Mouse (Mus musculus): ENCODE measurements around the gene Spink4. TPM values are rescaled to one million over a fixed set of nuclear protein-coding genes. Genes with fewer than 3 reads are reported as not detected.

Gene Spink4
- 10.8 TPM for polyA plus RNA-seq (2014; fragmentation: Illumina TruSeq; extraction: RNeasy Lipid Tissue Mini Kit (QIAGEN cat#74804); ENCODE audit: insufficient read depth, low read depth, low replicate concordance)

GRCm38 (mm10) chr4:40919785-40920184, at the start of gene Spink4:
Spink4 (plus strand) TSS chr4:40920052.

DNA sequence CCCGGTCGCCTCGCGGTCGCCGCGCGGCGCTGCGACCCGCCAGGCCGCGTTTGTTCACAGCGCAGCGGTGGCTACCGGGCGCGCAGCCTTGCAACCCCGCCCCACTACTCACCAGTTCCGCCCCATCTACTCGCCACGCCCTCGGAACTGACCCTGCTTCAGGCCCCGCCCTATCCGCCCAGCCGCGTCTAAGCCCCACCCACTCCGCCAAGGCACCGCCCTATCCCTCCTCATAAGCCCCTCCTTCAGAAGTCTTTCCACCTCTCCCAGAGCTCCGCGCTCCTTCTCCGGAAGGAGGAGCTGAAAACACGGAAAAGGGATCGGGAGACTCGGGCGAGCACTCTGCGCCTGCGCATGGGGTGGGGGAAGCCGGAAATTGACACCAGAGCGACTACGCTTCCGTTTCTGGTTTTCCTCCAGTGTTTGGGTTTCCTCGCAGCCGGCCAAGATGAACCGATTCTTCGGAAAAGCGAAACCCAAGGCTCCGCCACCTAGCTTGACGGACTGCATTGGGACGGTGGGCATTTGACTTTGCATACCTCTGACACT, 28.4 kb downstream of the Spink4 start, which contains the start of the genes Bag1 and Chmp5:
Bag1 (minus strand) TSS at position 135 of the 549 bp plus-strand sequence.
Chmp5 (plus strand) TSS at position 248 of the 549 bp plus-strand sequence.

DNA sequence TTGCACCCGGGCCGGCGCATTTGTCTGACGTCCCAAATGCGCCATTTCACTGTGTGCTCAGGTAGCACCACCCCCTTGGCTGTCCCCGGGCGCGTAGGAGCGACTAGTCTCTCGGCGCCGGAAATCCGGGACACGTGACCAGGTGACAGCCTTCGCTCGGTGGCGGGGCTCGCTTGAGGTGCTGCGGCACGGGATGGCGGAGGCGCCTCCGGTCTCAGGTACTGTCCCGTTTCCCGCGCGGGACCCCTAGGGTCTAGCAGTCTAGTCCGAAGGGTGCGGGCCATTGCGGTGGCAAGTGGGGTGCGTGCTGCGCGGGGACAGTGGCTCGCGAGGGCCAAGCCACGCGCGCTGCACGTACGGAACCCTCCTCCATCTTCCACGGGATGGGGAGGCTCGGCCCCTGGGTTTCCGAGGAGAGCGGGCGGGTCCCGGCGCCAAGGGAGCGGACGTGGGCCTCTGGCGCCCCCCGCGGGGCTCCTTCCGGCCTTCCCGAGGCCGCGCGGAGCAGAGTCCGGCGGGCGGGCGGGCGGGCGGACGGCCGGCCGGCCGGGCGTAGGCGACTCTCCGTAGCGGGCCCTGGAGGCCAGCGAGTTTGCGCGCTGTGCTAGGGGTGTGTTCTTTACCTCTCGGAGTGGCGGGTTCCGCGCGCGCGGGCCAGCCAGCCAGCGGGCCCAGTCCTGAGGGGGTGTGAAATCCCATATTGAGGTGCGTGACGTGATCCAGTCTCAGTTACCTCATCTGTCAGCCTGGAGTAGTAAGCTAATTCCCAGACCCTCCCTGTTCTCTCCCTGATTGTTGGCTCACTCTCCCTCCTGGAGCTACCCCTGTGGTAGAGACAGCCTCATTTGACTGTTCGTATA, 51.2 kb downstream of the Spink4 start, which contains the start of gene Nfx1:
Nfx1 (plus strand) TSS at position 65 of the 860 bp plus-strand sequence.

Other genes with a start within 250 kb of the Spink4 start
- gene Aptx, start 216.9 kb upstream of the Spink4 start, polyA plus RNA-seq (2014; fragmentation: Illumina TruSeq; extraction: RNeasy Lipid Tissue Mini Kit (QIAGEN cat#74804); ENCODE audit: insufficient read depth, low read depth, low replicate concordance), result 15.2 TPM
- 153 TPM for gene Dnaja1, start 197.9 kb upstream of the Spink4 start, polyA plus RNA-seq (2014; fragmentation: Illumina TruSeq; extraction: RNeasy Lipid Tissue Mini Kit (QIAGEN cat#74804); ENCODE audit: insufficient read depth, low read depth, low replicate concordance)
- gene Smu1, start 162.1 kb upstream of the Spink4 start, polyA plus RNA-seq (2014; fragmentation: Illumina TruSeq; extraction: RNeasy Lipid Tissue Mini Kit (QIAGEN cat#74804); ENCODE audit: insufficient read depth, low read depth, low replicate concordance), result 52.3 TPM
- 39.3 TPM for gene B4galt1, start 66.0 kb upstream of the Spink4 start, polyA plus RNA-seq (2014; fragmentation: Illumina TruSeq; extraction: RNeasy Lipid Tissue Mini Kit (QIAGEN cat#74804); ENCODE audit: insufficient read depth, low read depth, low replicate concordance)
- gene Bag1, start 28.2 kb downstream of the Spink4 start, polyA plus RNA-seq (2014; fragmentation: Illumina TruSeq; extraction: RNeasy Lipid Tissue Mini Kit (QIAGEN cat#74804); ENCODE audit: insufficient read depth, low read depth, low replicate concordance), result 295 TPM
- 140 TPM for gene Chmp5, start 28.4 kb downstream of the Spink4 start, polyA plus RNA-seq (2014; fragmentation: Illumina TruSeq; extraction: RNeasy Lipid Tissue Mini Kit (QIAGEN cat#74804); ENCODE audit: insufficient read depth, low read depth, low replicate concordance)
- gene Nfx1, start 50.9 kb downstream of the Spink4 start, polyA plus RNA-seq (2014; fragmentation: Illumina TruSeq; extraction: RNeasy Lipid Tissue Mini Kit (QIAGEN cat#74804); ENCODE audit: insufficient read depth, low read depth, low replicate concordance), result 18.6 TPM
- gene Aqp7, start 128.1 kb downstream of the Spink4 start, polyA plus RNA-seq (2014; fragmentation: Illumina TruSeq; extraction: RNeasy Lipid Tissue Mini Kit (QIAGEN cat#74804); ENCODE audit: insufficient read depth, low read depth, low replicate concordance), result 0.91 TPM
- 0.83 TPM for gene Aqp3, start 178.1 kb downstream of the Spink4 start, polyA plus RNA-seq (2014; fragmentation: Illumina TruSeq; extraction: RNeasy Lipid Tissue Mini Kit (QIAGEN cat#74804); ENCODE audit: insufficient read depth, low read depth, low replicate concordance)
- 7.4 TPM for gene Nol6, start 204.4 kb downstream of the Spink4 start, polyA plus RNA-seq (2014; fragmentation: Illumina TruSeq; extraction: RNeasy Lipid Tissue Mini Kit (QIAGEN cat#74804); ENCODE audit: insufficient read depth, low read depth, low replicate concordance)
- gene Ube2r2, start 215.7 kb downstream of the Spink4 start, polyA plus RNA-seq (2014; fragmentation: Illumina TruSeq; extraction: RNeasy Lipid Tissue Mini Kit (QIAGEN cat#74804); ENCODE audit: insufficient read depth, low read depth, low replicate concordance), result 77.9 TPM

All from lung, adult 10 weeks (tissue).